Mouse (Mus musculus) mouse embryonic stem cell (cell line): ENCODE measurements at regions not wholly inside any gene's neighbourhood (a gene's known extent, or its start where the extent isn't known, plus 50 kb on each side); places are given as distances from the start of the nearest gene placed in this dataset.

Experiments
- in situ Hi-C, 2 experiments: fragments of 300-500 bp; cut with MboI; formaldehyde crosslinking; loops; 1 replicate in 1 of 2; 3 replicates in 1 of 2; pipeline ENCODE4 v1.14.3; 2019 to 2020; ENCODE audit warnings: low sequenced_read_pairs in 2 of 2, low pct_unique_long_range_greater_than_20kb in 1 of 2, mixed read lengths in 1 of 2; ENCODE audit not compliant: unreplicated experiment in 1 of 2

DNA sequence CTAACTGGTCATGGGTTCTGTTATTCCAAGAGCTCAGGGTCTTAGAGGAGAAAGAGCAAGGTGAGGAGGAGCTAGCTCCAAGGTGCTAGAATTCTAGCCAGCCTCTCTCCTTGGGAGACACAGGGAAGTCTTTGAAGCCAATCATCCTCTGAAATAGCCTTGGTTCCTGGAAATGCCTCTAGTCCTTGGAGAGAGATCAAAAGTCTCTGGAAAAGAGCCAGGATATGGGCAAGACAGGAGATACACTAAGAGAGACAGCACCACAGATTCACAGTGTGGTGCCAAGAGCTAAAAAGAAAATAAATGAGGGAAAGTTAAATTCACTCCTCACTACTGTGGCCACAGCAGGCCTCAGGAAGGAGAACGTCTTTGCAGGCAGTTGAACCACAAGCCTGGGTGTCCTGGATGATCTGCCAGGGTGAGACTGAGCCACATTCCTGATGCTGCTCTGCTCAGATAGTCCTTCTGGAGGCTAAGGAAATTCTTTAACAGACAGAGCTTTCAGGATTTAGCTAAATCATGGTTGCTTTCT lies 589.6 kb downstream of the Insc start:
- in situ Hi-C loops, result no loop called here

DNA sequence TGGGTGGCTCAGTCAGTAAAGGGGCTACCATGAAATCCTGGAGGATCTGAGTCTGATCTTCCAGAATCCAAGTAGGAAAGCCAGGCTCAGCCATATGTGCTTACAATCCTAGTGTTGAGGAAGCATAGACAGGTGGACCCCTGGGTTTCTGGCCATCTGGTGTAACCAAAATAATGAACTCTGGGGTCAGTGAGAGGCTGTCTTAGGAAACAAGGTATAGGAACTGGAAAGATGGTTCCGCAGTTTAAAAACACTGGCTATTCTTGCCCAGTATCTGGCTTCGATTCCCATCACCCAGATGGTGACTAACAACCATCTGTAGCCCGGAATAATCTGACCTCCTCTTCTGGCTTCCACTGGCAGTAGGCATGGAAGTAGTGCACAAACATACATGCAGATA lies 591.6 kb downstream of the Insc start:
- in situ Hi-C loops, result no loop called here

DNA sequence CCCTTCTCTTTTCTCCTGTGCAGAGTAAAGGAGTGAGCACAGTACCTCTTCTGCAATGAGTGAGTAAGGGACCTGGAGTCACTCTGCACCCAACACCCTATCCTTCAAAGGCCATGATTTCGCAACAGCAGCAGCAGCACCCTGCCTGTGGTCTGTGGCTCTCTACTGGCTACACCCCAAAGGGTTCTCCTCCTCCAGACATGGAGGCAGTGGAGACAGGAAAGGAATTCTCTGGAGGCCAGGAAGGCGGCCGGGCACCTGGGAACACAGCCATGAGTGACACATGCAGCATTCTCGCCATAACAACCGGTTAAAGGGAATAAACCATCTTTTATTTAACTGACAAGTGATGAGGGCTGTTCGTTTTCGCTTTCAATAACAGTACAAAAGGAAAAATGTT lies 596.7 kb downstream of the Insc start:
- in situ Hi-C loops, result no loop called here

DNA sequence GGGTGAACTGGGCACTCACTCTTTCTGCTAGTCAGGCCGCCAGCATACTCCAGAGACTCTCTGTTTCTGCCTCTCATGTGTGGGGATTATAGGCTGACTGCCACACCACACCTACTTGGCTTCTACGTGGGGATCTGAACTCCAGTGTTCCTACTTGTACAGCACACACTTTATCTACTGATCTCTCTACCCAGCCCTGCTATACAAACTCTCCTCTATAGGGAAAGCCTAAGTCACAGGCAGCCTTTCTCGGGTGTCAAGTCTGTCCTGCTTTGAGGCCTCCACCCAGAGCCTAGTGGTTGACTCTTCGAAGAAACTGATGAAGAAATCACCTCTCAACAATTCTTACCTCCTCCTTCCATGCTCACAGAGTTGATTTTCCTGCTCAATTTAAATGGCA lies 597.5 kb downstream of the Insc start:
- in situ Hi-C loops, result no loop called here

DNA sequence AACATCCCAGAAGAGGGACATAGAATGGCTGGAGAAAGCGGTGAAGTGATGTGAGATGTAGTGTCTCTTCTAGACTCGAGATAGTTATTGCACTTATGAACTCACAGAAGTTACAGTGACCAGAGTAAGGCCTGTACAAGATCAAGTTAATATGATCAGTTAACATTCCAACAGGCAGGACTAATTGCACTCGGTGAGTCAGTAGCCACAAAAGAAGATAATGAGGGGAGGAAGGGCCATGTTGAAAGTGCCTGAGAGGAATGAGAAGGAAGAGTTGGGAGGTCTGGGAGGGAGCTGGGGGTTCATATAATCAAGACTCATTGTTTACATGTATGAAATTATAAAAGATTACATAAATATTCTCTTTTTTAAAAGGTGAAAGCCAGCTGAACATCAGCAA lies 602.3 kb downstream of the Insc start:
- in situ Hi-C loops, result no loop called here

DNA sequence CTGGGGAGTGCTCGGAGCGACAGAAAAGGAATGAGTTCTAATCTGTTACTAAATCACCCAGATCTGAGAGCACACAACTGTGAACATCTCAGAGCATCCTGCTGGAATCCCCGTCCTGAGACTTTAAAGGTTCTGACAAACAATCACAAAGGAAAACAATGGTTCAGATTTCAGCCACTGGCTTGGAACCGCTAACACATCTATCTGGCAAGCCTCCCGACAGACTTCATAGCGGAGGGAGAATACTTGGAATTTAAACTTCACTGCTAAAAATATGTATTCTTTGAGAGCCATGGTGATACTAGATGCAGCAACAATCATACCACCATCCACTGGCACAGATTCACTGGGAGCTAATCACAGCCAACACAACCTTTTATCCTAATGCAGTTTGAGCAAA lies 615.2 kb downstream of the Insc start:
- in situ Hi-C loops, result no loop called here

DNA sequence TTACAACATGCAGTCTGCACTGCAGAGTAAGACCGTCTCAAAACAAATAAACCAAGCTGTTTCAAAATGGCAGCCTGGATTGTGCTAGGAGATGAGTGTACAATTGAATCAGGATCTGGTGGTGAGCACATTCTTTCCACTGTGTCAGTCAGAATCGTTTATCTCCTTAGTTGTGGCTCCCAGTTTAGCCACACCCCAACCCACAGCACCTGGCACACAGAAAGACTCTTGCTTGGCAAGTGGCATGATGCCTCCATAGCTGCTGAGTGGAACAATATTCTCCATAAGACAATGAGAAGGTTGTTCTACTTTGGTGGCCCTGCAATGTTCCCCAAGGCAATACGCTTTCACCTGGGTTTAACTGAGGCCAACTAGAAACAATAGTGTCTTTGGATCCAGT lies 616.6 kb downstream of the Insc start:
- in situ Hi-C loops, result no loop called here

DNA sequence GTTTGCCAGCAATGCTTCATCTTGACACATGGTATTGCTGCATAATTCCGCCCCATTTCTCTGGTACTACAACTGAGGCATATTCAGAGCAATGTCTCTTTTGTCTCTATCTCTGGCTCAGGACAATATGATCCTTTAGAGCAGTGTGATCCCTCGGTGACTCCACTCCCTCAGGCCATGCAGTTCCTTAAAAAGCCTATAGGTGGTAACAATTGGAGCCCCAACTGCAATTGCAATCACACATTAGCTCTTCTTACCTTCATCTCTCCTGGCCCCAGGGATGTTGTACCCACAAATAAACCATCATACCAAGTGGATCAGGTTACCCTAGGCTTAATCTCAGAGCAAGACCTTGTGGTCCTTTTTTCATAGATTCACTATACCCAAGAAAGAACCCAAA lies 618.6 kb downstream of the Insc start:
- in situ Hi-C loops, result no loop called here

DNA sequence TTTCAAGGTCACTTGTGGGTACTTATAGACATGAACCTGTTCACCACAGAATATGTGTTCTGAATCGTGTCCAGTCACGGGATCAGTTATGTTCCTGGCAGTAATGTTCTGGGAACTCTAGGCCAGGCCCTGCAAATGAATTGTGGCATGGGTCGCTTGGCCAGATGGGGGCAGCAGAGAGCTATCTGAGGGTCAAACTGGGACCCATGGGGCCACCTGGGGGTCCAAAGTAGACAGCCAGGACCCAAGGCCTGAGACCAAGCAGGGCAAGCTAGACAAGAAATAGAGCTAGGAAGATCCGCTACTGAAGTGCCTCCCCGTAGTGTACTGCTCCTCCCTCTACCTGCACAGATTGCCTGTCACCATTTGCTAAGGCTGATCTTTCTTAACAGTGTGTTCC lies 623.4 kb downstream of the Insc start:
- in situ Hi-C loops, result no loop called here

DNA sequence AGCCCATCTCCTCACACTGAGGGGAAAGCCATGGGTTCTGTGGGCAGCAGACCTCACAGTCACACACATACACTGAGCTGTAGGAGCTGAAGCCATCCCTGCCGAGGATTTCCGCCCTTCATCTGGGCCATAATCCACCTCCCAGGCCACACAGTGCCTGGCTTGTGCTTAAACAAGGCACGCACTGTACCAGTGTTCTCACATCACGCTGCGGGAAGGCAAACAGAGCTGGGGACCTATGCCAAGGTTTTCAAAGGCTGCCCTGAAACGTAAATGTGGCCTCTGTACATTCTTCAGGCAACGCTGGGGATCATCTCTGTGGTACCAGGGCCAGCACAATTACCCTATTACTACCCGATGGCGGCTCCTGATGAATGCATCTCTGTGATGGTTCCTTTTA lies 627.6 kb downstream of the Insc start:
- in situ Hi-C loops, result no loop called here

DNA sequence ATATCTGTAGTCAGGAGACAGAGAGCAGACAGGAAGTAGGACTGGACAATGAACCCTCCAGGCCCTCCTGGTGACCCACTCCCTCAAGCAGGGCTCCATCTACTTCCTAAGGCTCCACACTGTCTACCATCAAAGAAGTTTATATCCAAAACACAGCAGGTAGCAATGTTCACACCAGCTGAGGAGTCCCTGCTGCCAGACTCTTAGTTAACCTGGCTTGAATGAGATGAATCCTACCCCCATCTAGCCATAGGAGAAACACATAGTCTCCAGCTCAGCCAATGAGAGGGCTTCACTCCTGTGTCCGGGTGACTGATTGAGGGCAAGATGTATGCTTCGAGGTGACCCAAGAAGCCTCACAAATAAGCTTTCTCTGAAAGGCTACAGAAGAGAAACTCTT lies 629.4 kb downstream of the Insc start:
- in situ Hi-C loops, result no loop called here

DNA sequence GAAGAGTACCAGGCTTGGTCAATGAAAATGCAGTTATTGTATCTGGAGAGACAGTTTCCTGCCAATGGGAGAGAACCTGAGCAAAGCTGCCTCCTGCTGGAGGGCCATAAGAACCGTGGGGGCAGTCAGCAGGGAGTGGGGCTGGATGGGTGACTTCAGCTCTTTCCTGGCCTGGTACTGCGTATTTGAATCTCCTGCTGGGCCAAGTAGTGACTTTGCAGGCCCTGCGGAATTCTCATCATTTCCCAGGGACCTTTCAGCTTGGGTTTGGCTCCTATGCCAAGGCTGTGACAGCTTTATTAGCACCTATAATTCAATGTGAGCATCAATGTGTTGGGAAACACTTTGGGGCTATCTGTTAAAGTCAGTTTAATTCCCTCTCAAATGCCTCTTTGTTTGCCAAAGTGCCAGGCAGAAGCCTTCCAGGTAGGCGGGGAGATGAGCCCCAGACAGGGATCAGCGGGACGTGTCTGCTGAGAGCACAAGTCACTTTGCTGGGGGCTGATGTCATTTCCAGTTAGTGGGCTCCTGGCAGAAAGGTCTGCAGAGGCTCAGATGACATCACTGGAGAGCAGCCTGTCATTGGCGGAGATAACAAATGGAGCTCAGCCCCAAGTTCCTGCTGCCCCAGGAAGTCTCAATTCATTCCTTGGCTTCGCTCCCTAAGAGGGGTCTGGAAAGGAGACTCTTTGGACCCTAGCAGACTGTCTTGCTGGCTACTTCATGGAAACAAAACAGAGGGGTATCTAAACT lies 630.5 kb downstream of the Insc start:
- in situ Hi-C loops, result no loop called here

DNA sequence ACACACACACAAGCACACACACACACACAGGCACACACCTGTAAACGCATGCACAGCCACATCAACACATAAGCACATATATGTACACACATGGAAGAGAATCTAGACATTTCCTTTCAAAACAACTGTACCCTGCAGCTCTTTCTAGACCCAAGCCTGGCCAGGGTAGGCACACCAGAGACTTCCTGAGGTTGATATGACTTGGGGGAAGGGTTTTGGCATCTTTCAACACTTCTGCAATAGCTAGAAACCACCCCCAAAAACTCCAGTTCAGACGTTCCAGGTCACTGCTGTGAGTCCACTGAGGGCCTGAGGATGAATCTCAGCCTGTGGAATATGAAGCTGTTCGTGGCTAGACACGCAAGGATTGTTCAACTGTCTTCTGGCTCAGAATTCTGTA lies 632.6 kb downstream of the Insc start:
- in situ Hi-C loops, result no loop called here

DNA sequence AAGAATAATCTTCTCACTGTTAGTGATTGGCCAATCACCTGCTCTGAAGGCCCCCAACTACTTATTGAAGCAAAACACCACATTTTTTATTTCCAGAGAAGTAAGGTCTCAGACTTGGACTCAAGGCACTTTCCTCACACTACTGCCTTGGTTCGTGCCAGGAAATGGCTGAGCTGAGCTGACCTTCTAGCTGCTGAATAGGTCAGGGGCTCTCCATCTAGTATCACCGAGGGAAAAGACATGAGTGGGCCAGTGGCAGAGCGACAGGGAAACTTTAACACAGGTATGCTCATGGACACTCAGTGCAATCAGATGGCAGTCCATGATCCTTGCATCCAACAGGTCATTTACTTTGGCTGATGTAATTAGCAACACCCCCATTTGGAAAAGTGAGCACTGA lies 635.3 kb downstream of the Insc start:
- in situ Hi-C loops, result no loop called here

DNA sequence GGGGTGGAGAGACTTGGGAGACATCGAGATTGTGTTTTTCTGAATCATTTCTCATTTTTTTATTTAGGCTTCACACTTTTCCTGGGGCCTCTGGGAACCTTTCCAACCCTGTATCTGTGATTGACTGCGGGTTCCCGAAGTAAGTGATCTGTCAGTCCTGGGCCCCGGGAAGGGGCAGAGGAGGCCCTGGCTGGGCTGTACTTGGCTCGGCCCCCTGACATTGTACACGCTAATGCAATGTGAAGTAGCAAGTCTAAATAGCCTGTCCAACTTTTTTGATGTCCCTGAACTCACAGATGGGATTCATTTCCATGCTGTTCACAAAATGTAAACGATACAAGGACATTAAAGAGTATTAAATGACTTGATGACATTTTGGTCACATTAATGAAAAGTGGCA lies 636.1 kb downstream of the Insc start:
- in situ Hi-C loops, result no loop called here

DNA sequence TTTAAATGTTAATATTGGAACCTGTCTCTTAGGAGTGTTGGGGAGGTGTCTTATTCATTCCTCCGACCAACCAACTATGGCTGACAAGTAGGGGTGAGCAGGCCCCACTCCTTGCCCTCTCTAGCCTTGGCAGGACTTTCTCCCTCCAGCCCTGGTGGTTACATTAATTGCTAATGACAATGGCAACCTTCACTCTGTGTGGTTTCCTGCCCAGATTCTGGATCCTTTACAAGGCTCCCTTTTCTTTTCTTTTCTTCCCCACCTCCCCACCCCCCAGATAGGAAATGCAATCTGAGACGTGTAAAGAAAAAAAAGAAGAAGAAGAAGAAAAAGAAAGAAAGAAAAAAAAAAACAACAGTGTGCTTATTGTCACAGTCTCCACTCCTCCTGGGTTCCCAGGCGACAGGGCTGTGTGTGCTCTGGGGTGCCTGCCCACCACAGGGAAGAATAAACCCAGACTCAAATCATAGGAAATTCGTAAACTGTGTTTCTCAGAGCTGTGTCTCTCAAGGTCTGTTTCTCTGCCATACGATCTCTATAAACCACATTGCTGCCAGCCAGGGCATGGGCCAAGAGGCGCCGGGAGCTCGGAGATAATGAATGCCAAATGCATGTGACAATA lies 637.6 kb downstream of the Insc start:
- in situ Hi-C loops, result no loop called here

DNA sequence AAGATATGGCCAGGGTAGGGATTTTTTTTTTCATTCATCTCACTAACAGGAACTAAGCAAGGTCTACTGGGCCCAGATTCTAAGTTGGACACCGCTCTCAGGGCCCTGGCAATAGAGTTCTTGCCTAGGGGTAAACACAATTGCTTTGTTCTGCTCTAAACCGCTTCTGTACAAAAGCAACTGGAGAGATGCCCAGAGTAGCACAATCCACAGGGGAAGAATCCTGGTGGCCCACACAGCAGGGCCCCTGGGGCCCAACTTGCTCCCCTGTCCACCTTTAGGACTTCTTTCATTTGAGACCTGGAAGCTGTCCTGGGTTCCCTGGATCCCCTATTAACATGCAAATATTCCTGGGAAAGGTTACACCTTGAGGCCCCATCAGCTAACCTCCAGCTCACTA lies 639.4 kb downstream of the Insc start:
- in situ Hi-C loops, result no loop called here

DNA sequence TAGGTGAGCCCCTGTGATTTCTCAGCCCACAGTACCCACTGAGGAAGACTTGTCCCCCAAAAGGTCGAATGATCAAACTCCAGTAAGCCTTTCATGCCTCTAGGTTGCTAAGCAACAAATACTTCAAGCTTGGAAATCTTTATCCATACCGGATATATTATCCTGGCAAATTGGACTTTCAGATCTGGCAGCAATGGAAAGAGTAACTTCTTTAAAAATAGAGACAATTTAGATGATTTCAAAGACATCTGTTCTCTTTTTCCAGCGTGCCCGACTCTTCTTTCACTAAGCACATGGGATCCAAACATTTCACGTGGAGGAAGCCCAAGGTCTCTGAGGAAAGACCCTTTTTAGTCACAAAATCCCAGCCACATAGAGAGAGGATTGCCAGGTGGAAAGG lies 645.4 kb downstream of the Insc start:
- in situ Hi-C loops, result no loop called here

DNA sequence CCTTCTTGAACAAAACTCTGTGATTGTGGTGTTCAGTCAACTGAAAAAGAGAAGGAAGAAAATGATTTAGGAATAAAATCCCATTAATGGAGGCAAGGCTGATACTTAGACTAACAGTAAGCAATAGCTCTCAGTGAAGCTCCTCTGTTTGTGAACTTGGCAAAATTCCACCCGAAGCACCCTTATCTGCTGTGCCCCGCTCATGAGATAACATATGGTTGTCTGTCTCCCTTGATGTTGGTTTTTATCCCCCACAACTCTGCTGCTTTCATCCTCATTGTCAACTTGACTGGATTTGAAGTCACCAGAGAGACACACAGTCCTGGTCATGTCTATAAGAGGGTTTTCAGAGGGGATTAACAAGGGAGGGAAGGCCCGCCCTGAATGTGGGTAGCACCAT lies 646.1 kb downstream of the Sox6 start:
- in situ Hi-C loops, result no loop called here

DNA sequence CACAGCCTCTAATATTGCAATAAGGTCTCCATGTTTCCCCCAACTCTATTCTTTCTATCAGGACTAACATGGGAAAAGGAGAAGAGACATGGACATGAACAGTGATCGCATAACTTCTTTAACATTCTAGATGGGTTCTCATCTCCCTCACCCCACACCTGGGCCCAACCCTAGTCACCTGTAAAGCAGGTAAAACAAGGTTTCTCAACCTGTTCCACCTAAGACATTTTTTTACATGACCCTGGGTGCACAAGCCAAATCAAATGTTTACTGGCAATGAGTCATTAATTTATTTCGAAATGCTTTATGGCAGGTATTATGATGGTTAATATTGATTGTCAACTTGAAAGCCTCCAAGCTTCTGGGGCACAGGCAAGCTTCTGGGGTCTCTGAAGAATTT lies 640.4 kb downstream of the Sox6 start:
- in situ Hi-C loops, result no loop called here
